Mouse (Mus musculus) left cerebral cortex, adult 9 months (tissue): Measurements from ENCODE around the gene Ctf2.
A peak's percentile ranks its signal among the peaks of the same experiment; 100 is the strongest.

ENCODE experiments used
- DNase-seq, 2 experiments: peaks; one replicate each; pipeline ENCODE4 v3.0.0; 2022; ENCODE audit warnings: low spot score in 2 of 2

Gene Ctf2

GRCm38 (mm10) chr7:127760478-127760877, 28.5 kb upstream of the Ctf2 start:
- no peak for DNase-seq

GRCm38 (mm10) chr7:127759716-127760115, 27.8 kb upstream of the Ctf2 start:
- DNase-seq = no peak

GRCm38 (mm10) chr7:127753741-127754140, 21.8 kb upstream of the Ctf2 start:
- no peak for DNase-seq

GRCm38 (mm10) chr7:127753158-127753557, 21.2 kb upstream of the Ctf2 start:
- DNase-seq = no peak

- no peak for DNase-seq
Measured at GRCm38 (mm10) chr7:127752069-127752468, 20.1 kb upstream of the Ctf2 start.

- no peak for DNase-seq
Measured at GRCm38 (mm10) chr7:127751619-127752018, 19.7 kb upstream of the Ctf2 start.

GRCm38 (mm10) chr7:127750131-127751127, 18.5 kb upstream of the Ctf2 start:
- peak in 1 of 2 experiments; percentile 76 for DNase-seq

GRCm38 (mm10) chr7:127748235-127748560, 16.2 kb upstream of the Ctf2 start:
- no peak for DNase-seq

GRCm38 (mm10) chr7:127747559-127748234, 15.7 kb upstream of the Ctf2 start:
- DNase-seq = no peak

- DNase-seq = no peak
Measured at GRCm38 (mm10) chr7:127746494-127747491, 14.8 kb upstream of the Ctf2 start.

- peak; percentile 99 for DNase-seq
Measured at GRCm38 (mm10) chr7:127745652-127746493, 13.9 kb upstream of the Ctf2 start.

GRCm38 (mm10) chr7:127745251-127745651, 13.3 kb upstream of the Ctf2 start:
- DNase-seq = peak; percentile 96 to 97

GRCm38 (mm10) chr7:127744366-127745045, 12.5 kb upstream of the Ctf2 start, which contains the start of gene Fbxl19:
Gene Fbxl19, plus strand, starts transcription at chr7:127744543.
- peak in 1 of 2 experiments; percentile 83 for DNase-seq

- no peak for DNase-seq
Measured at GRCm38 (mm10) chr7:127730170-127730569, 1.8 kb downstream of the Ctf2 start.

GRCm38 (mm10) chr7:127727898-127728297, 4.1 kb downstream of the Ctf2 start:
- no peak for DNase-seq

GRCm38 (mm10) chr7:127725924-127726323, 6.0 kb downstream of the Ctf2 start:
- DNase-seq = no peak

- no peak for DNase-seq
Measured at GRCm38 (mm10) chr7:127725490-127725889, 6.5 kb downstream of the Ctf2 start.

GRCm38 (mm10) chr7:127719258-127719657, 12.7 kb downstream of the Ctf2 start:
- no peak for DNase-seq

- no peak for DNase-seq
Measured at GRCm38 (mm10) chr7:127718339-127718738, 13.6 kb downstream of the Ctf2 start.

GRCm38 (mm10) chr7:127716992-127717391, 15.0 kb downstream of the Ctf2 start:
- peak in 1 of 2 experiments; percentile 52 for DNase-seq
